Mouse (Mus musculus) G1E (cell line): Measurements from ENCODE around the gene Agpat1. TPM values are rescaled to one million over a fixed set of nuclear protein-coding genes. Genes with fewer than 3 reads are reported as not detected.

Experiments used
- ATAC-seq: 2 replicates; pipeline ENCODE4 v1.8.0; 2016; ENCODE audit warnings: mild to moderate bottlenecking; ENCODE audit not compliant: insufficient number of reproducible peaks, poor library complexity, low FRiP score, severe bottlenecking; ENCODE audit errors: extremely low read depth
- DNase-seq: peaks from one replicate; pipeline ENCODE4 v3.0.0; 2012; ENCODE audit warnings: low spot score
- H3K27me3 ChIP-seq: 2 replicates; pipeline ENCODE4 v1.6.1; 2012; ENCODE audit warnings: mild to moderate bottlenecking, low read length, inconsistent platforms; ENCODE audit not compliant: insufficient read depth
- H3K36me3 ChIP-seq: replicated peaks from 2 replicates; pipeline ENCODE3; 2012; ENCODE audit warnings: mild to moderate bottlenecking, inconsistent platforms
- H3K4me1 ChIP-seq: 2 replicates; pipeline ENCODE4 v1.6.1; 2012; ENCODE audit warnings: low read depth, low read length, inconsistent platforms, mixed read lengths; ENCODE audit not compliant: insufficient read depth
- H3K4me3 ChIP-seq: 2 replicates; pipeline ENCODE4 v1.5.1; 2012; ENCODE audit warnings: low read depth, mild to moderate bottlenecking, inconsistent platforms, low read length, moderate library complexity, mixed read lengths
- H3K9me3 ChIP-seq: replicated peaks from 2 replicates; pipeline ENCODE4 v1.6.1; 2012; ENCODE audit warnings: inconsistent platforms
- CTCF ChIP-seq: IDR thresholded peaks from 2 replicates; pipeline ENCODE4 v1.5.1; 2012; ENCODE audit warnings: low read depth, low read length, inconsistent platforms, mixed read lengths
- GATA1 ChIP-seq: IDR thresholded peaks from 2 replicates; pipeline ENCODE4 v1.6.1; 2012; ENCODE audit warnings: borderline replicate concordance, low read length, inconsistent platforms, mixed read lengths
- GATA2 ChIP-seq: IDR thresholded peaks from 2 replicates; pipeline ENCODE4 v1.6.1; 2012; ENCODE audit warnings: low read depth, low read length, inconsistent platforms, borderline replicate concordance
- POLR2AphosphoS5 ChIP-seq: IDR thresholded peaks from 2 replicates; pipeline ENCODE4 v1.6.1; 2012; ENCODE audit warnings: low read depth, low read length, inconsistent platforms; ENCODE audit not compliant: insufficient replicate concordance
- TAL1 ChIP-seq: conservative IDR thresholded peaks from 2 replicates; pipeline ENCODE4 v1.6.1; 2012; ENCODE audit warnings: low read depth, low read length, inconsistent platforms, mixed read lengths
- polyA plus RNA-seq: library from polyadenylated mRNA; stranded (reverse); fragments of >175 nt; gene quantifications from 2 replicates; pipeline ENCODE4 v1.2.3, GENCODE M21; 2012
- total RNA-seq, 2 experiments: library from RNA; stranded (forward) in 1 of 2; stranded (reverse) in 1 of 2; fragments of 200-1000 nt in 1 of 2; fragments of >200 nt in 1 of 2; fragmentation: Nextera tagmentation in 1 of 2; gene quantifications; 2 replicates each; pipeline ENCODE4 v1.2.3; 2014 to 2017

Gene Agpat1
- total and polyA plus RNA-seq, 3 experiments: 24.7 to 165 (median 96.4) TPM

- ATAC-seq (no peak), DNase-seq (no peak)
- Histone ChIP-seq H3K4me3 (no peak overlapping the region), H3K36me3 (no peaks in the 10 kb centered on the region), H3K4me1 (peaks cover 11% of the 10 kb centered on the region), H3K27me3 (peaks cover 38% of the 10 kb centered on the region), H3K9me3 (no peaks in the 10 kb centered on the region)
- no peak for TF ChIP-seq GATA1
- no peak for TF ChIP-seq TAL1
Measured at GRCm38 (mm10) chr17:34561200-34561599, 42.9 kb upstream of the Agpat1 start.

DNA sequence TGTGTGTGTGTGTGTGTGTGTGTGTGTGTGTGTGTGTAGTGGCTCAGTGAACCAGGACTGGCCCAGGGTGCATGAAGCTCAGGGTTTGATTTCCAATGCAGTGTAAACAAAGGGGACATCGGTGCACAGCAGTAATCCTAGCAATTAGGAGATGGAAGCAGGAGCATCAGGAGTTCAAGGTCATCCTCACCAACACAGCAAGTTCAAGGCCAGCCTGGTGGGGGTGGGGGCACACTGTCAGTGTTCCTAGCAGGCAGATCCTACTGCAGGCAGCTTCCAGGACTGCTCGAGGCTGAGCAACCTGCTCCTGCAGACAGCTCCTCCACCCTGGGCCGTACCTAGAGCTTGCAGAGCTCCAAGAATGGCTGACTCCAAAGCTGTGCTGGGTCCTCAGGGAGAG lies 41.5 kb upstream of the Agpat1 start:
- Histone ChIP-seq H3K27me3 (peaks cover 44% of the 10 kb centered on the region), H3K4me1 (peaks cover 11% of the 10 kb centered on the region), H3K4me3 (no peak overlapping the region), H3K9me3 (no peaks in the 10 kb centered on the region), H3K36me3 (no peaks in the 10 kb centered on the region)
- TF ChIP-seq TAL1 (no peak), GATA2 (no peak), POLR2AphosphoS5 (no peak), GATA1 (no peak), CTCF (no peak)
- ATAC-seq (no peak), DNase-seq (no peak)

DNA sequence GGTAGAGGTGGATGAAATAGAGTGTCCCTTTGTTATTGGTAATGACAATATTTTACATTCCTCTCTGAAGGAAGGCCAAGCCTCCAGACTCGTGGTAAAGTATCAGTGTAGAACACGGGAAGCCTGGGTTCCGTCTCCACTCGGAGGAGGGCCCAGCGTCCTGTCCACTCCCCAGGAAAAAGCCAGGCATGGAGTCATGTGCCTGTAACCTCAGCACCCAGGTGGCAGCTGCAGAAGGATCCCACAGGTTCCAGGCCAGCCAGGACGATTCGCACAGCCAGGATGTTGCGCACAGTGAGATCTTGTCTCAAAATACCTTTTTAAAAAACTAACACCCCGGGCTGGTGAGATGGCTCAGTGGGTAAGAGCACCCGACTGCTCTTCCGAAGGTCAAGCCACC lies 40.7 kb upstream of the Agpat1 start:
- no peak for TF ChIP-seq POLR2AphosphoS5

GRCm38 (mm10) chr17:34564003-34564421 lies 40.0 kb upstream of the Agpat1 start, which contains the start of gene Notch4:
Notch4 (plus strand) TSS chr17:34564268.
- TF ChIP-seq POLR2AphosphoS5 (no peak), GATA1 (no peak), GATA2 (no peak), TAL1 (no peak), CTCF (no peak)
- ATAC-seq (no peak), DNase-seq (no peak)
- Histone ChIP-seq H3K9me3 (no peaks in the 10 kb centered on the region), H3K4me3 (no peak within 1 kb of the TSS), H3K27me3 (peaks cover 51% of the 10 kb centered on the region), H3K36me3 (no peaks in the 10 kb centered on the region), H3K4me1 (peaks cover 11% of the 10 kb centered on the region)

More for the DNA sequence above, 40.7 kb upstream of the Agpat1 start:
- Histone ChIP-seq H3K4me3 (no peak overlapping the region), H3K36me3 (no peaks in the 10 kb centered on the region), H3K4me1 (peaks cover 11% of the 10 kb centered on the region), H3K9me3 (no peaks in the 10 kb centered on the region), H3K27me3 (peaks cover 47% of the 10 kb centered on the region)
- ATAC-seq (no peak), DNase-seq (no peak)

- no peaks in the 10 kb centered on the region for H3K36me3 ChIP-seq
- no peaks in the 10 kb centered on the region for H3K9me3 ChIP-seq
- H3K4me1 ChIP-seq: peaks cover 11% of the 10 kb centered on the region
- H3K27me3 ChIP-seq: peaks cover 51% of the 10 kb centered on the region
- no peak overlapping the region for H3K4me3 ChIP-seq
- TF ChIP-seq CTCF (no peak), POLR2AphosphoS5 (no peak), GATA2 (no peak), TAL1 (no peak), GATA1 (no peak)
- ATAC-seq: no peak
- DNase-seq: no peak
Measured at GRCm38 (mm10) chr17:34564796-34565195, 39.3 kb upstream of the Agpat1 start.

DNA sequence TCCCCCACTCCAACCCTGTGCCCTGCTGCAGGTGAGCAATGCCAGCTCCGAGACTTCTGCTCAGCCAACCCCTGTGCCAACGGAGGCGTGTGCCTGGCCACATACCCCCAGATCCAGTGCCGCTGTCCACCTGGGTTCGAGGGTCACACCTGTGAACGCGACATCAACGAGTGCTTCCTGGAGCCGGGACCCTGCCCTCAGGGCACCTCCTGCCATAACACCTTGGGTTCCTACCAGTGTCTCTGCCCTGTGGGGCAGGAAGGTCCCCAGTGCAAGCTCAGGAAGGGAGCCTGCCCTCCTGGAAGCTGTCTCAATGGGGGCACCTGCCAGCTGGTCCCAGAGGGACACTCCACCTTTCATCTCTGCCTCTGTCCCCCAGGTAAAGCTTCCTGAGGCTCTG lies 36.8 kb upstream of the Agpat1 start:
- ATAC-seq (no peak), DNase-seq (no peak)
- H3K4me3 ChIP-seq: no peak overlapping the region
- H3K4me1 ChIP-seq: peaks cover 16% of the 10 kb centered on the region
- H3K36me3 ChIP-seq: no peaks in the 10 kb centered on the region
- H3K9me3 ChIP-seq: no peaks in the 10 kb centered on the region
- peaks cover 58% of the 10 kb centered on the region for H3K27me3 ChIP-seq
- TF ChIP-seq GATA1: no peak
- TF ChIP-seq CTCF: no peak
- TF ChIP-seq TAL1: no peak
- no peak for TF ChIP-seq GATA2
- no peak for TF ChIP-seq POLR2AphosphoS5

GRCm38 (mm10) chr17:34568421-34568820 lies 35.6 kb upstream of the Agpat1 start:
- DNase-seq (no peak), ATAC-seq (no peak)
- no peaks in the 10 kb centered on the region for H3K9me3 ChIP-seq
- peaks cover 63% of the 10 kb centered on the region for H3K27me3 ChIP-seq
- no peaks in the 10 kb centered on the region for H3K36me3 ChIP-seq
- peaks cover 22% of the 10 kb centered on the region for H3K4me1 ChIP-seq
- no peak for TF ChIP-seq CTCF
- no peak for TF ChIP-seq GATA2
- no peak for TF ChIP-seq POLR2AphosphoS5
- no peak for TF ChIP-seq GATA1
- TF ChIP-seq TAL1: no peak
- no peak overlapping the region for H3K4me3 ChIP-seq
